Mouse (Mus musculus) midbrain, postnatal 0 days (tissue): Measurements from ENCODE around the gene Nob1. TPM values are rescaled to one million over a fixed set of nuclear protein-coding genes. Genes with fewer than 3 reads are reported as not detected.

ENCODE experiments used
- ATAC-seq: fragments of 200-750 bp; cut with Nextera tagmentation; 2 replicates; pipeline ENCODE4 v1.8.0; 2017; ENCODE audit warnings: moderate number of reproducible peaks, mild to moderate bottlenecking, moderate TSS enrichment, moderate library complexity; ENCODE audit not compliant: low FRiP score
- DNase-seq: peaks from one replicate; pipeline ENCODE4 v3.0.0-alpha.2; 2015; ENCODE audit warnings: low spot score
- H3K27ac ChIP-seq: fragments of 300-500 bp; sonication (generic); 2 replicates; pipeline ENCODE4 v1.5.1; 2014; ENCODE audit warnings: low read depth, mild to moderate bottlenecking, low read length, mixed read lengths
- H3K27me3 ChIP-seq: fragments of 300-500 bp; sonication (generic); 2 replicates; pipeline ENCODE4 v1.6.1; 2014; ENCODE audit warnings: low read length, control low read depth, mixed read lengths; ENCODE audit not compliant: insufficient read depth
- H3K36me3 ChIP-seq: fragments of 300-500 bp; sonication (generic); 2 replicates; pipeline ENCODE4 v1.6.1; 2014; ENCODE audit warnings: low read length, control low read depth, mixed read lengths; ENCODE audit not compliant: insufficient read depth
- H3K4me1 ChIP-seq: fragments of 300-500 bp; sonication (generic); 2 replicates; pipeline ENCODE4 v1.6.1; 2014; ENCODE audit warnings: mild to moderate bottlenecking, control low read depth, antibody characterized with exemption, low read length, mixed read lengths; ENCODE audit not compliant: insufficient read depth
- H3K4me2 ChIP-seq: fragments of 300-500 bp; sonication (generic); 2 replicates; pipeline ENCODE4 v1.6.1; 2014; ENCODE audit warnings: low read depth, mild to moderate bottlenecking, low read length, mixed read lengths; ENCODE audit not compliant: poor library complexity, severe bottlenecking
- H3K4me3 ChIP-seq: fragments of 300-500 bp; sonication (generic); 2 replicates; pipeline ENCODE4 v1.5.1; 2014; ENCODE audit warnings: low read depth, mild to moderate bottlenecking, low read length, moderate library complexity
- H3K9ac ChIP-seq: fragments of 300-500 bp; sonication (generic); replicated peaks from 2 replicates; pipeline ENCODE4 v1.6.1; 2014; ENCODE audit warnings: mild to moderate bottlenecking, low read length, moderate library complexity, mixed read lengths; ENCODE audit not compliant: poor library complexity, severe bottlenecking
- H3K9me3 ChIP-seq: fragments of 300-500 bp; sonication (generic); 2 replicates; pipeline ENCODE4 v1.6.1; 2016; ENCODE audit warnings: low read length, control low read depth
- CTCF ChIP-seq: IDR thresholded peaks from 2 replicates; pipeline ENCODE4 v1.5.1; 2016; ENCODE audit warnings: antibody characterized with exemption, mild to moderate bottlenecking
- WGBS: fragments of 180-500 bp; shearing (Covaris S2); extraction: QIAGEN DNeasy Blood & Tissue Kit; methylation state at CpG from one replicate; pipeline ENCODE4 v1.1.7; 2014; 5-methylcytosine and 5-hydroxymethylcytosine counted together
- polyA plus RNA-seq: library from polyadenylated mRNA; unstranded; fragments of >200 nt; fragmentation: Nextera tagmentation; extraction: Ambion mirVana; gene quantifications from 2 replicates; pipeline ENCODE4 v1.2.1, GENCODE M21; 2015
- total RNA-seq: library from RNA; depleted of rRNA; stranded (reverse); fragments of >200 nt; gene quantifications from 2 replicates; pipeline ENCODE4 v1.2.3, GENCODE M21; 2014

The Nob1 gene
- total and polyA plus RNA-seq, 2 experiments from 2014 or later: 19.5 to 52.7 TPM

DNA sequence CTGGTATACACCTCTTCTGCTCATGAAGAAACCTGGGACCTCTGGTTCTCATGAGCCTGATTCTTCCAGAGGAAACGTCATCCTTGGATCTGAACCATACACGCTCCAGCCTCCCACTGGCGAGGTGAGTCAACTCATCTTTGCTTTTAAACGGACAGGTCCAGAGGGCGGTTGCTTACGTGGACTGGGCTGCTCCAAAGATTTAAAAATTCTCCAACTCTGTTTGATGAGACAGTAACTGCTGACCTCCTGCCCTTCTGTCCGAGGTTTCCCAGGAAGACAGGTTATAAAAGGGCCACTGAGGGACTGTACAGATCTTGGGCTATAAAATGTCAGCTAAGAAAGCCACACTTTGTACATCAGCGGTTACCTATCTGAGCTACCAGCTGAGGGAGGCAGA, 6.0 kb upstream of the Nob1 start:
- no peak overlapping the region for H3K27ac ChIP-seq
- H3K36me3 ChIP-seq: no peaks in the 10 kb centered on the region
- H3K9ac ChIP-seq: no peak overlapping the region
- DNase-seq (no peak), ATAC-seq (no peak)
- no peaks in the 10 kb centered on the region for H3K9me3 ChIP-seq
- no peaks in the 10 kb centered on the region for H3K27me3 ChIP-seq
- WGBS: 85% methylated on average over 8 of the region's 8 CpGs
- no peak for TF ChIP-seq CTCF
- H3K4me3 ChIP-seq: no peak overlapping the region
- H3K4me1 ChIP-seq: no peaks in the 10 kb centered on the region
- no peak overlapping the region for H3K4me2 ChIP-seq

DNA sequence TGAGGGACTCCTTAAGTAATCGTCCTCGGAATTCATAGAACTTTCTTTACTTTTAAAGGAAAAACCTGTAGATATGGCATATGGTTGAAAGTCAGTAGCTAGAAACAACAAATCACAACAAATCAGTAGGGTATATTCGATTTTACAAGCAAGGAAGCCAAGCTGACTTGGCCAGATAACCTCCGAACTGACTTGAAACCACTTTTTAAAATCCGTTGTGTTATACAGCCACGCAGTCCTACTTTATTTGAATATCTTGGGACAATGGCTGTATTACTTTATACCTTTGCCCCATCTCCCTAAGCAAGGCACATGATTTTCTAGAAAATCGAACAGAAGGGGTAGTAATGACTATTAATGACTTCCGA, 363 bp upstream of the Nob1 start:
- WGBS: 49% methylated on average over 8 of the region's 8 CpGs
- Histone ChIP-seq H3K4me3 (peak overlapping the region; percentile 87; the same call in 1 of the 2 replicates), H3K27ac (no peak overlapping the region), H3K36me3 (peaks cover 16% of the 10 kb centered on the region), H3K9me3 (no peaks in the 10 kb centered on the region), H3K4me1 (0 out of 2 replicates have a peak, but pooled peaks cover 5% of the 10 kb centered on the region), H3K9ac (no peak overlapping the region), H3K27me3 (no peaks in the 10 kb centered on the region), H3K4me2 (peak overlapping the region; percentile 61; the same call in 1 of the 2 replicates)
- no peak for DNase-seq
- ATAC-seq: no peak
- TF ChIP-seq CTCF: no peak

DNA sequence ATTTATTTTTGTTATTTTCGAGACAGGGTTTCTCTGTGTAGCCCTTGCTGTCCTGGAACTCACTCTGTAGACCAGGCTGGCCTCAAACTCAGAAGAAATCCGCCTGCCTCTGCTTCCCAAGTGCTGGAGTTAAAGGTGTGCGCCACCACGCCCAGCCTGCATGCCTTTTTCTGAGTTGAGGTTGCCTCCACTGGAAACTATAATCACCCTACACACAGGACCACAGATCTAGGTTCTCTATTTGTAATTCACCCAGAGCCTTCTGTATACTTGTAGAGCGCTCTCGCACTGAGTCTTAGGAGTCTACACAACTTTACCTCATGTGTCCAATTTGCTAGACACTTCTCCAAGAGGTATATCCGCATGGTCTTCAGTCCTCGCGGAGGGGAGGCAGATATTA, 675 bp downstream of the Nob1 start:
- H3K4me1 ChIP-seq: 0 out of 2 replicates have a peak, but pooled peaks cover 5% of the 10 kb centered on the region
- H3K27me3 ChIP-seq: no peaks in the 10 kb centered on the region
- no peak for DNase-seq
- peaks cover 26% of the 10 kb centered on the region for H3K36me3 ChIP-seq
- H3K27ac ChIP-seq: peak overlapping the region; percentile 78; the same call in 1 of the 2 replicates
- H3K9ac ChIP-seq: peak overlapping the region; percentile 81
- 0 out of 2 replicates have a peak, but pooled peaks have one; percentile 6 for ATAC-seq
- H3K9me3 ChIP-seq: no peaks in the 10 kb centered on the region
- no peak for TF ChIP-seq CTCF
- peak overlapping the region; percentile 61 for H3K4me2 ChIP-seq
- peak overlapping the region; percentile 87 for H3K4me3 ChIP-seq
- WGBS: 32% methylated on average over 9 of the region's 9 CpGs

DNA sequence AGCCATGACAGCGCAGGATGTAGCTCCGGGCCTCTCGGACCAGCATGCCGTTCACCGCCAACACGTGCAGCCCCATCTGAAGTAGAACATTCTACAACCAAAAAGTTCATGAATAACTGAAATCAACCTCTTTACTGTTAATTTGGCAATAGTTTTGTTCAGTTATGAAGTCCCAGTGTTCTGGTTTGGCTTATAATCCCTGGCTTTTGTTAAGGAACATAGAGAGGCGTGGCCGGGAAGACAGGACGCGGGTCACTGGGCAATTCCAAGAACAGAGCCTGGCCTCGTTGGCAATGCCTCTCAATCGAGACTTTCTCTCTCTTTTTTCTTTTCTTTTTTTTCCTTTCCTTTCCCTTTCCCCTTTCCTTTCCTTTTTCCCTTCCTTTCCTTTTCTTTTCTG, 7.8 kb downstream of the Nob1 start:
- 83% methylated on average over 12 of the region's 12 CpGs for WGBS
- no peaks in the 10 kb centered on the region for H3K4me1 ChIP-seq
- TF ChIP-seq CTCF: no peak
- no peak overlapping the region for H3K4me3 ChIP-seq
- H3K9ac ChIP-seq: no peak overlapping the region
- peaks cover 82% of the 10 kb centered on the region for H3K36me3 ChIP-seq
- ATAC-seq (no peak), DNase-seq (no peak)
- no peaks in the 10 kb centered on the region for H3K9me3 ChIP-seq
- no peak overlapping the region for H3K4me2 ChIP-seq
- no peaks in the 10 kb centered on the region for H3K27me3 ChIP-seq
- no peak overlapping the region for H3K27ac ChIP-seq

DNA sequence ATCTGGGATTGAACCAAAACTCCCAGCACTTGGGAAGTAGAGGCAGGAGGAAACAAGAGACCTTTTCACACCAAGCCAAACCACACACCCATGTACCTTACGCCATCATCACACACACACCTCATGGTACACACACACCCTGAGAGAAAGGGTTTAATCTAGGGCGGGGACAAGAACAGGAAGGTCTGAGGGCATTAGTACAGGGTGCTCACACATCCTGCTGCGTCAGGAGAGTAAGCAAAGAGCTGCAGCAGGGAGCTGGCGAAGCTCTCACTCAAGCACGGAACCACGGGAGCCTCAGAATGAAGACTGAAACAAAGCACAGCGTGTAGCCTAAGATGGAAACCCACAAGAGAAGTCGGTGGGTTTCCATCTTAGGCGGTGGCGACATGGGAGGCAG, 11.0 kb downstream of the Nob1 start:
- H3K9me3 ChIP-seq: no peaks in the 10 kb centered on the region
- peaks cover 84% of the 10 kb centered on the region for H3K36me3 ChIP-seq
- H3K27me3 ChIP-seq: no peaks in the 10 kb centered on the region
- no peak for DNase-seq
- H3K9ac ChIP-seq: no peak overlapping the region
- H3K4me3 ChIP-seq: no peak overlapping the region
- TF ChIP-seq CTCF: no peak
- 95% methylated on average over 10 of the region's 10 CpGs for WGBS
- H3K4me2 ChIP-seq: no peak overlapping the region
- no peak overlapping the region for H3K27ac ChIP-seq
- no peak for ATAC-seq
- no peaks in the 10 kb centered on the region for H3K4me1 ChIP-seq

DNA sequence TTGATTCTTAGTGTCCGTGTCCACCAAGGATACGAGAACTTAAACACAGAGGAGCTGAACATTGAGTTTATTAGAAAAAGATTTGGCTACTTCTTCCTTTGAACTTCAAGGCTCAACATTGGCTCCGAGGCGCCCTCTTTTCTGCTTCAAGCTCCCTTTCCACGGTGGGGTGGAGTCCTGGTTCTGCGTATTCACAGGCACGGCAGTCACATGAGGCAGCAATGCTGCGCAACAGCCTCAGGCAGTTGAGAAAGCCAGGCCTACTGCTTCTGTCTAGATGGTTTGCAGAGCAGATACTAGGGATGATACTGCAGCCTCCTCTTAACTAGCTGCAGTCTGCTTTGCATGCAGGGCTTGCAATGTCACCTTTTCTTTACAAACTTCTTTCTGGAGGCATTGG, 12.3 kb downstream of the Nob1 start:
- H3K27ac ChIP-seq: no peak overlapping the region
- no peak overlapping the region for H3K4me2 ChIP-seq
- DNase-seq: no peak
- peaks cover 72% of the 10 kb centered on the region for H3K36me3 ChIP-seq
- no peak for ATAC-seq
- H3K9me3 ChIP-seq: no peaks in the 10 kb centered on the region
- no peaks in the 10 kb centered on the region for H3K27me3 ChIP-seq
- no peak overlapping the region for H3K9ac ChIP-seq
- WGBS: 90% methylated on average over 8 of the region's 8 CpGs
- no peaks in the 10 kb centered on the region for H3K4me1 ChIP-seq
- no peak for TF ChIP-seq CTCF
- no peak overlapping the region for H3K4me3 ChIP-seq
